Mouse (Mus musculus): Measurements from ENCODE around the gene Gm49510.
A peak's percentile ranks its signal among the peaks of the same experiment; 100 is the strongest.

Gm49510 gene

GRCm38 (mm10) chr15:78940325-78940724 lies 40.9 kb downstream of the Gm49510 start:
- DNase-seq (ENCODE audit: low spot score in 2 of 2), result no peak

- DNase-seq (ENCODE audit: low spot score in 2 of 2), result peak; percentile 65 to 71
Observed at GRCm38 (mm10) chr15:78942663-78943062, 43.2 kb downstream of the Gm49510 start.

- no peak for DNase-seq (ENCODE audit: low spot score in 2 of 2)
Observed at GRCm38 (mm10) chr15:78946232-78946631, 46.8 kb downstream of the Gm49510 start.

- DNase-seq (ENCODE audit: low spot score in 2 of 2), result peak; percentile 41 to 59
Observed at GRCm38 (mm10) chr15:78947657-78948056, 48.2 kb downstream of the Gm49510 start, which contains the start of gene Triobp. Gene Triobp (plus strand): TSS chr15:78947724.

GRCm38 (mm10) chr15:78948152-78948725 lies 48.8 kb downstream of the Gm49510 start:
- DNase-seq (ENCODE audit: low spot score in 2 of 2), result no peak

- DNase-seq (ENCODE audit: low spot score in 2 of 2), result no peak
Observed at GRCm38 (mm10) chr15:78948883-78949282, 49.4 kb downstream of the Gm49510 start.

GRCm38 (mm10) chr15:78955663-78956062 lies 56.2 kb downstream of the Gm49510 start:
- DNase-seq (ENCODE audit: low spot score in 2 of 2), result no peak

- DNase-seq (ENCODE audit: low spot score in 2 of 2), result no peak
Observed at GRCm38 (mm10) chr15:78956351-78956750, 56.9 kb downstream of the Gm49510 start.

- DNase-seq (ENCODE audit: low spot score in 2 of 2), result no peak
Observed at GRCm38 (mm10) chr15:78957021-78957420, 57.6 kb downstream of the Gm49510 start.

GRCm38 (mm10) chr15:78959537-78959936 lies 60.1 kb downstream of the Gm49510 start:
- DNase-seq (ENCODE audit: low spot score in 2 of 2), result no peak

- DNase-seq (ENCODE audit: low spot score in 2 of 2), result no peak
Observed at GRCm38 (mm10) chr15:78960088-78960487, 60.6 kb downstream of the Gm49510 start.

GRCm38 (mm10) chr15:78962885-78963284 lies 63.4 kb downstream of the Gm49510 start:
- DNase-seq (ENCODE audit: low spot score in 2 of 2), result peak in 1 of 2 experiments; percentile 21

All from frontal cortex, postnatal 25 days (tissue).